Mouse (Mus musculus): ENCODE data around the gene Twist2. TPM values are rescaled to one million over a fixed set of nuclear protein-coding genes. Genes with fewer than 3 reads are reported as not detected.

The Twist2 gene
- total and polyA plus RNA-seq, 2 experiments from 2014 or later, result 2.3 to 3.0 TPM

DNA sequence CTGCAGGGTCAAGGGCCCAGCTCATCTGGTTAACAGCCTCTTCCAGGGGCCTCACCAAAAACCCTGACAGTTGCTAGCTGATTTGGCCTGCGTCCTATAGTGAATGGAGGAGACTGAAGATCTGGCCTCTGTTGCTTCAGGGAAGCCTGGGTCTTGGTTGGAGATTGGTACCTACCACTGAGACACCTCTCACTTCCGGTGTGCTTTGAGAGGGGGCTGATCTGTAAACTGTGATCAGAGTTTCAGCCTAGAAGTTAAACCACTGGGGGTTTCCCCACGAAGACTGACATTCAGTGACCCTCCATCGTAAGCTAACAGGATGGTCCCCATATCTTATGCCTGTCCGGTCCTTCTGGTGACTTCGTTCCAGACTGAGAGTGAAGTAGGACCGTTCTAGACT, 30.7 kb downstream of the Twist2 start:
- no peak overlapping the region for H3K27ac ChIP-seq
- no peak overlapping the region for H3K4me3 ChIP-seq (ENCODE audit: low read length)
- no peaks in the 10 kb centered on the region for H3K36me3 ChIP-seq (ENCODE audit: insufficient read depth, low read length)
- no peak for ATAC-seq
- H3K9ac ChIP-seq (replicated peaks; ENCODE audit: low read length), result no peak overlapping the region
- H3K9me3 ChIP-seq (ENCODE audit: low read length), result no peaks in the 10 kb centered on the region
- H3K27me3 ChIP-seq (ENCODE audit: insufficient read depth, low read length), result no peaks in the 10 kb centered on the region
- no peak overlapping the region for H3K4me2 ChIP-seq (ENCODE audit: low read depth, low read length)
- no peak for TF ChIP-seq CTCF (IDR thresholded peaks at IDR 0.05; ENCODE audit: low read depth)
- no peak for DNase-seq (ENCODE audit: low spot score)
- WGBS, result 87% methylated on average over 7 of the region's 7 CpGs
- H3K4me1 ChIP-seq (ENCODE audit: insufficient read depth, low read length), result no peaks in the 10 kb centered on the region

DNA sequence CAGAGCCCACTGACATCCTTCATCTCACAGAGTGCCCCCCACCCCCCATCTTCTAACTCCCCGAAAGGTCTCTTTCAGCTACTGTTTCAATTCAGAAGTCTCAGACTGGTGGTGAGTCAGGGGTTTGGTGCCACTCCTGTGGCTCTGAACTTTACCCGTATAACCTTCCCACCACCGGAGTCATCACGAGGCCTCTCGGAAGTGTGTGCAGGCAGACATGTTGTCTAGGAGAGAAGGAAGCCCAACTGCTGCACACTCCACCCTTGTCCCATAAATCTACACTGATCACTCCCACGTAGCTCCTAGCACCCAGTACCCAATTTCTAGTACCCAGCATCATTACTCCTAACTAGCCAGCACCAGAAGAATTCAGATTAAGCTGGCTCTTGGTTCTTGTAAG, 38.3 kb downstream of the Twist2 start:
- H3K27me3 ChIP-seq (ENCODE audit: insufficient read depth, low read length), result no peaks in the 10 kb centered on the region
- no peaks in the 10 kb centered on the region for H3K4me1 ChIP-seq (ENCODE audit: insufficient read depth, low read length)
- 89% methylated on average over 6 of the region's 6 CpGs for WGBS
- no peak for DNase-seq (ENCODE audit: low spot score)
- H3K4me3 ChIP-seq (ENCODE audit: low read length), result no peak overlapping the region
- ATAC-seq, result no peak
- H3K27ac ChIP-seq, result no peak overlapping the region
- H3K4me2 ChIP-seq (ENCODE audit: low read depth, low read length), result no peak overlapping the region
- no peak for TF ChIP-seq CTCF (IDR thresholded peaks at IDR 0.05; ENCODE audit: low read depth)
- H3K36me3 ChIP-seq (ENCODE audit: insufficient read depth, low read length), result no peaks in the 10 kb centered on the region
- no peaks in the 10 kb centered on the region for H3K9me3 ChIP-seq (ENCODE audit: low read length)
- no peak overlapping the region for H3K9ac ChIP-seq (replicated peaks; ENCODE audit: low read length)

DNA sequence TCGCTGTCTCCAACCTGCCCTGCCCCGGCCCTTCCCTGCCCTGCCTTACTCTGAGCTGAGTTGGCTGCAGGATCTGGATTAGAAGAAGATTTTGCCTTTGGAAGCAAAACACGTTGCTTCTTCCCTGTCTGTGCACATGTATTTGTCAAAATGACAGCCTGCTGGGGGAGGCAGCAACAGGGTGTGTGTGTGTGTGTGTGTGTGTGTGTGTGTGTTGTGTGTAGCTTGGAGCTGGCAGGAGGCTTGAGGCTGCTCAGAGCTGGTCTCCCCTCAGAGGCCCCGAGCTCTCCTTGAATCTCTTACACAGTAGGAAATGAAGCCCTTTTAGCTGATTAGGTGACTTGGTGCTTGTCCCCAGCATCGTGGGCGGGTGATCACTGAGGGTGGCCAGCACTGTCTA, 38.7 kb downstream of the Twist2 start:
- WGBS, result 70% methylated on average over 6 of the region's 6 CpGs
- ATAC-seq (no peak), DNase-seq (ENCODE audit: low spot score) (no peak)
- H3K9ac ChIP-seq (replicated peaks; ENCODE audit: low read length), result no peak overlapping the region
- no peak for TF ChIP-seq CTCF (IDR thresholded peaks at IDR 0.05; ENCODE audit: low read depth)
- no peaks in the 10 kb centered on the region; the same call in 1 of the 2 replicates for H3K4me1 ChIP-seq (ENCODE audit: insufficient read depth, low read length)
- no peaks in the 10 kb centered on the region for H3K36me3 ChIP-seq (ENCODE audit: insufficient read depth, low read length)
- no peak overlapping the region for H3K4me2 ChIP-seq (ENCODE audit: low read depth, low read length)
- no peaks in the 10 kb centered on the region for H3K27me3 ChIP-seq (ENCODE audit: insufficient read depth, low read length)
- H3K27ac ChIP-seq, result no peak overlapping the region
- H3K4me3 ChIP-seq (ENCODE audit: low read length), result no peak overlapping the region
- H3K9me3 ChIP-seq (ENCODE audit: low read length), result no peaks in the 10 kb centered on the region

DNA sequence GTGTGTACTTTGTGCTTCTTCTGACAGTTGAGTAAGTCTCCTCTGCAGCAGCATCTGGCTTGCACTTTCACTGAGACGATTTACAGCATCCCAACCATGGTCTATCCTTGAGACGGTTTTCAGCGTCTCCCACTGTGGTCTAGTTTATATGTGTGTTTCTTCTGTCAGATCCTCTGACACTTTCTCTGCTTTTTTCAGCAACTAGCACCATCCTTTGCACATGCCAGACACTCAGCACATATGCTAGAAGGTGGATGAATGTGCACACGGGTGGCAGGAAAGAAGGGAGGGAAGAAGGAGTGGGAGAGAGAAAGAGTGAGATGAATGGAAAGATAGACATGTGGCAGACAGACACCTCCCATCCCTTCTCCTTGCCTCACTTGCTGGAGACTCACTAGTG, 43.0 kb downstream of the Twist2 start:
- DNase-seq (ENCODE audit: low spot score) (no peak), ATAC-seq (no peak)
- Histone ChIP-seq H3K9ac (replicated peaks; ENCODE audit: low read length) (no peak overlapping the region), H3K36me3 (ENCODE audit: insufficient read depth, low read length) (no peaks in the 10 kb centered on the region), H3K9me3 (ENCODE audit: low read length) (no peaks in the 10 kb centered on the region), H3K4me1 (ENCODE audit: insufficient read depth, low read length) (no peaks in the 10 kb centered on the region; the same call in 1 of the 2 replicates), H3K4me2 (ENCODE audit: low read depth, low read length) (no peak overlapping the region), H3K27ac (no peak overlapping the region), H3K27me3 (ENCODE audit: insufficient read depth, low read length) (no peaks in the 10 kb centered on the region), H3K4me3 (ENCODE audit: low read length) (no peak overlapping the region)
- no peak for TF ChIP-seq CTCF (IDR thresholded peaks at IDR 0.05; ENCODE audit: low read depth)
- WGBS, result 84% methylated on average over 4 of the region's 4 CpGs

DNA sequence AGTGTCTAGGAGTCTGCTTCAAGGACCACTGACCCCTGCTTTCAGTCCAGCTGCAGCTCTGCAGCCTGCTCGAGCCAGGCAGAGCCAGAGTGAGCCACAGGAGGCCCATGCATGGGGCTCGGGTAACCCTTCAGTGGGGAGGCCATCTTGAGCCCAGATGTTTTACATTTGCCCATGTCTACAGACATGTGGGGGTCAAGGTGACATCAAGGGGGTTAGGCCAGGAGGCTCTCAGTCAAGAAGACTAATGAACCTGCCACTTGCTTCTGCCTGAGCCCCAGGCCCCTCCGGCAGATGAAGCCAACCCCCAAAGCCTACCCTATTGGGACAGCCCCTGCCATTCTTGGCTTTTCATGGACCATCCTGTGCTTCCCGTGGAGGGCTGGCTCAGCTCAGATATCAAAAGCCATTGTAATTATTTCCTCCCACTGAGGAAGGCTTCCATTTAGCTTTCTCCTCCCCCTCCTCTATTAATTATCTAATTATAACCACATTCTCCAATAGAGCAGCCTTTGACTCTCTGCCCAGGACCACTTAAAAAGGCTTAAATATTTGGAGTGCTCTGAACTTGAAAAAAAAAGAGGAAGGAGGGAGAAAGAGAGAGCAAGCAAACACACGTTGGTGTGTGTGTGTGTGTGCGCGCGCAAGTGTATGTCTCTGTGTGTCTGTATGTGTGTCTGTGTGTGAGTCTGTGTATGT, 43.6 kb downstream of the Twist2 start:
- Histone ChIP-seq H3K27me3 (ENCODE audit: insufficient read depth, low read length) (no peaks in the 10 kb centered on the region), H3K36me3 (ENCODE audit: insufficient read depth, low read length) (no peaks in the 10 kb centered on the region), H3K9ac (replicated peaks; ENCODE audit: low read length) (no peak overlapping the region), H3K4me3 (ENCODE audit: low read length) (no peak overlapping the region), H3K9me3 (ENCODE audit: low read length) (no peaks in the 10 kb centered on the region), H3K4me2 (ENCODE audit: low read depth, low read length) (no peak overlapping the region), H3K4me1 (ENCODE audit: insufficient read depth, low read length) (no peaks in the 10 kb centered on the region; the same call in 1 of the 2 replicates), H3K27ac (no peak overlapping the region)
- TF ChIP-seq CTCF (IDR thresholded peaks at IDR 0.05; ENCODE audit: low read depth), result no peak
- no peak for DNase-seq (ENCODE audit: low spot score)
- 0 out of 2 replicates have a peak, but pooled peaks have one; percentile 8 for ATAC-seq
- 54% methylated on average over 8 of the region's 8 CpGs for WGBS

DNA sequence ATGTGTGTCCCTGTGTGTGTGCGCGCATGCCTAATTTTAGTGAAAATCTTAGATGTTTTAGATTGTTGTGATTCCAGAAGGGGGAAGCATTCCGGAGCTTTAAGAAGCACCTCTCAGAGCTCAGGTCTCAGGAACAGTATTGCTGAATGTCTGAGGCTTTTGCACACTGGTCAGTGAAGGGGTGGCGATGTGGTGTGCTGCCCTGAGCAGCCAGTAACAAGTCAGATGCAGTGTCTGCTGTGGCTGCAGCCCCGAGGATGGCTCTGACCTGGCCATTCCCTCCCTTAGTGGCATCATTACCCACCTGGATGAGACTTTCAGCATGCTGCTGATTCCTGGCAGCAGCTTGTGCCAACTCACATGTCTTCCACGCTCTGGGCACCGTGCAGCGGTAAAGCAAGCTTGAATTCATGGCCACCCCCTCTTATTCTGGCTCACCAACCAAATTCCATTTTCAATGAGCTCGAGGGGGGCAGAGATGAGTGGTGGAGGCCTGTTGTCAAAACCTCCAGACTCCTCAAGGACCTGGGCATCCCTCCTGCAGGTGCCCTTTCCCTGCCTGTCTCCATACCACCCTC, 44.2 kb downstream of the Twist2 start:
- Histone ChIP-seq H3K4me1 (ENCODE audit: insufficient read depth, low read length) (no peaks in the 10 kb centered on the region; the same call in 1 of the 2 replicates), H3K36me3 (ENCODE audit: insufficient read depth, low read length) (no peaks in the 10 kb centered on the region), H3K27me3 (ENCODE audit: insufficient read depth, low read length) (no peaks in the 10 kb centered on the region), H3K4me3 (ENCODE audit: low read length) (no peak overlapping the region), H3K9me3 (ENCODE audit: low read length) (no peaks in the 10 kb centered on the region), H3K4me2 (ENCODE audit: low read depth, low read length) (no peak overlapping the region), H3K9ac (replicated peaks; ENCODE audit: low read length) (no peak overlapping the region), H3K27ac (no peak overlapping the region)
- TF ChIP-seq CTCF (IDR thresholded peaks at IDR 0.05; ENCODE audit: low read depth), result no peak
- 0 out of 2 replicates have a peak, but pooled peaks have one; percentile 39 for ATAC-seq
- no peak for DNase-seq (ENCODE audit: low spot score)
- WGBS, result 67% methylated on average over 9 of the region's 9 CpGs

DNA sequence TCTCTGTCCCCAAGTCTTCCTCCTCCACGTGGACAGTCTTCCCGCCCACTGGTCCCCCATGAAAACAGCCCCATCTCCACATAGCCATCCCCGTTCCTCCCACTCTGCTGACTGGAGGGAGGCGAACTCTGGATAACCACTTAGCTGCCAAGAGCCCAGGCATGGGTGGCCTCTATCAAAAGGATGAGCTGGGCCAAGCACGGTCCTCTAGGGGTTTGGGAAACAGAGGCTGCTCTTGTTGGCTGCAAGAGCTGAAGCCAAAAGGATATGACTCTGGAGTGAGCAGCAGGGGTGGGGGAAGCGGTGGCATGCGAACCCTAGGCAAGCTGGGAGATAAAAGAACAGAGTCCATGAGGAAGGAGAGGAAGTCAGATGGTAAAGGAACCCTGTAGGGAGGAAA, 50.0 kb downstream of the Twist2 start:
- H3K4me2 ChIP-seq (ENCODE audit: low read depth, low read length), result no peak overlapping the region

More for the DNA sequence above, 50.0 kb downstream of the Twist2 start:
- no peaks in the 10 kb centered on the region for H3K27me3 ChIP-seq (ENCODE audit: insufficient read depth, low read length)
- no peak overlapping the region for H3K27ac ChIP-seq
- no peak for TF ChIP-seq CTCF (IDR thresholded peaks at IDR 0.05; ENCODE audit: low read depth)
- H3K4me1 ChIP-seq (ENCODE audit: insufficient read depth, low read length), result no peaks in the 10 kb centered on the region
- 83% methylated on average over 7 of the region's 7 CpGs for WGBS
- no peak for ATAC-seq
- H3K9me3 ChIP-seq (ENCODE audit: low read length), result no peaks in the 10 kb centered on the region
- no peak overlapping the region for H3K9ac ChIP-seq (replicated peaks; ENCODE audit: low read length)
- DNase-seq (ENCODE audit: low spot score), result no peak
- H3K36me3 ChIP-seq (ENCODE audit: insufficient read depth, low read length), result no peaks in the 10 kb centered on the region
- H3K4me3 ChIP-seq (ENCODE audit: low read length), result no peak overlapping the region
